Mouse (Mus musculus) ES-E14 (cell line): ENCODE results near the gene B430306N03Rik. TPM values are rescaled to one million over a fixed set of nuclear protein-coding genes. Genes with fewer than 3 reads are reported as not detected.

Source experiments
- DNase-seq: peaks from one replicate; pipeline ENCODE4 v3.0.0-alpha.2; 2013; ENCODE audit warnings: low read depth, low spot score
- H3K27ac ChIP-seq: 2 replicates; pipeline ENCODE4 v1.5.1; 2012; ENCODE audit warnings: low read depth, mild to moderate bottlenecking, low read length, moderate library complexity, mixed read lengths; ENCODE audit not compliant: poor library complexity, insufficient read depth, severe bottlenecking
- H3K36me3 ChIP-seq: 2 replicates; pipeline ENCODE4 v1.6.1; 2012; ENCODE audit warnings: mild to moderate bottlenecking, low read length, moderate library complexity, mixed read lengths; ENCODE audit not compliant: control insufficient read depth, poor library complexity, insufficient read depth, severe bottlenecking
- H3K4me1 ChIP-seq, 2 experiments: fragments of 150-350 bp in 1 of 2; sonication (generic) in 1 of 2; 2 replicates each; pipeline ENCODE4 v1.6.1; 2012; ENCODE audit warnings: low read length in 2 of 2, mild to moderate bottlenecking in 1 of 2, mixed read lengths in 1 of 2; ENCODE audit not compliant: control insufficient read depth in 2 of 2, insufficient read depth in 2 of 2, poor library complexity in 1 of 2
- H3K4me3 ChIP-seq, 2 experiments: fragments of 150-350 bp in 1 of 2; sonication (generic) in 1 of 2; 2 replicates each; pipeline ENCODE4 v1.5.1; 2012; ENCODE audit warnings: low read length in 2 of 2, low read depth in 1 of 2, mild to moderate bottlenecking in 1 of 2, mixed read lengths in 1 of 2; ENCODE audit not compliant: insufficient read depth in 1 of 2, poor library complexity in 1 of 2, severe bottlenecking in 1 of 2
- H3K9ac ChIP-seq: 2 replicates; pipeline ENCODE4 v1.6.1; 2012; ENCODE audit warnings: low read depth, mild to moderate bottlenecking, low read length, mixed read lengths; ENCODE audit not compliant: poor library complexity, insufficient read depth, severe bottlenecking
- H3K9me3 ChIP-seq: fragments of 150-350 bp; sonication (generic); 2 replicates; pipeline ENCODE4 v1.6.1; 2012; ENCODE audit warnings: low read depth, mild to moderate bottlenecking, low read length; ENCODE audit not compliant: control insufficient read depth, insufficient read depth
- CHD2 ChIP-seq: IDR thresholded peaks from 2 replicates; pipeline ENCODE4 v1.6.1; 2014; ENCODE audit warnings: mild to moderate bottlenecking, low read depth, low read length, inconsistent platforms
- HCFC1 ChIP-seq: IDR thresholded peaks from 2 replicates; pipeline ENCODE4 v1.6.1; 2012; ENCODE audit warnings: low read length, inconsistent platforms, borderline replicate concordance; ENCODE audit not compliant: insufficient read depth
- MAFK ChIP-seq: IDR thresholded peaks from 2 replicates; pipeline ENCODE4 v1.6.1; 2014; ENCODE audit warnings: mild to moderate bottlenecking, low read depth, low read length, inconsistent platforms; ENCODE audit not compliant: insufficient read depth
- ZC3H11A ChIP-seq: IDR thresholded peaks from 2 replicates; pipeline ENCODE4 v1.6.1; 2012; ENCODE audit warnings: low read depth, mild to moderate bottlenecking, inconsistent platforms, low read length, borderline replicate concordance
- ZNF384 ChIP-seq: IDR thresholded peaks from 2 replicates; pipeline ENCODE4 v1.6.1; 2012; ENCODE audit warnings: low read depth, low read length, inconsistent platforms
- in situ Hi-C, 2 experiments: fragments of 600-800 bp; cut with MboI; formaldehyde crosslinking; loops; one replicate each; pipeline ENCODE4 v1.15.1; 2025; ENCODE audit warnings: low sequenced_read_pairs in 2 of 2, inconsistent platforms in 1 of 2; ENCODE audit not compliant: unreplicated experiment in 2 of 2
- total RNA-seq: library from RNA; depleted of rRNA; stranded (reverse); fragments of 300-350 nt; gene quantifications from 2 replicates; pipeline ENCODE4 v1.2.3, GENCODE M21; 2012; rRNA removed

The B430306N03Rik gene
- total RNA-seq, 1 experiment = 0.13 TPM

DNA sequence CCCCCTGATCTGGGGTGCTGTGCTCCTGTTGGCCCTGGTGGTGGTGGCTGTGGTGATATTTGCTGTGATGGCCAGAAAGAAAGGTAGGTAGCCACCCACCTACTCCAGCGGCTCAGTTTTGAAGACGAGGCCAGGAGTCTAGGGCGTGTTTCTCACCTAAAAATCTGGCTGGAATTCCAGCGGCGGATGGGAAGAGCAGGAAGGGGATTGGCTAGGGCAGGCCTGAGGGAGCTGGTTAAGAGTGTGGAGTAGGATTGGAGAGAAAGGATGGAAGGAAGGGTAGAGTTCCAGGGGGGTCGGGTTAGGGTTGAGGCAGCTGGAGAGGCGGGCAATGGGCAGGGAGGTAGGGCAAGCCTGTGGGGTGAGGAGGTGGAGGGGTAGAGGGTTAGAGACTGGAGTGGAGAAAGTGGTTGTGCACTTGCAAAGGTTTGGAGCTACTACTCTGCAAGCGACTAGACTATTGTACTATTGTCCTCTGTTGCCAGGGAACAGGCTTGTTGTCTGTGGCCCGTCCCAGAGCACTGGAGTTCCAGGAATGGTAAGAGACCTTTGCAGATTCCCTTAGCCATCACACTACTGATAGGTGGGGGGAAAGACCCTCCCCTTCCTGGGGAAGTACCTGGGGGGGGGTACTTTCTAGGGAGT lies 49.7 kb downstream of the B430306N03Rik start:
- H3K36me3 ChIP-seq = no peaks in the 10 kb centered on the region
- H3K9ac ChIP-seq = no peak overlapping the region
- H3K27ac ChIP-seq = no peak overlapping the region
- H3K9me3 ChIP-seq = no peaks in the 10 kb centered on the region
- in situ Hi-C loops = no loop called here
- TF ChIP-seq CHD2 (no peak), MAFK (no peak), ZC3H11A (no peak), ZNF384 (no peak), HCFC1 (no peak)
- H3K4me3 ChIP-seq = no peak overlapping the region
- peaks cover 0 to 7% of the 10 kb centered on the region in 2 experiments; a peak in 1 of 4 replicates for H3K4me1 ChIP-seq
- no peak for DNase-seq

DNA sequence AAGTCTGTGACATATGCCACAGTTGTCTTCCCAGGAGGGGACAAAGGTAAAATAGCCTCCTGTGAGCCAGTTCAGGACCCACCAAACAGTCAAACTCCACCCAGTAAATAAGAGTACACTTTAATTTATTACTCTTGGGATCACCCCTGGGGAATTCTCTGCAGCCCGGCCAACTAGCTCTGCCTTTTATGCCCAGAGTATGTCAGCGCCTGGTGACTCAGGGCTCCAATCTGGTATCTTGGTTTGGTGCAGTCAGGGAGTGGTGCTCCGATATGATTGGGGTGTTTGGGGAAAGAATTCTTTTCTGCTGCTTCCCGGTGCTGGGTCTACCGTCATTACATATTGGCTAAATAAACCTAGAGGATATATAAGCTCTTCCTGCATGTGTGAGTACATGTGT lies 50.9 kb downstream of the B430306N03Rik start:
- no peaks in the 10 kb centered on the region for H3K9me3 ChIP-seq
- H3K4me1 ChIP-seq = peaks cover 0 to 7% of the 10 kb centered on the region in 2 experiments; a peak in 1 of 4 replicates
- no peak overlapping the region for H3K9ac ChIP-seq
- H3K4me3 ChIP-seq = no peak overlapping the region
- H3K36me3 ChIP-seq = no peaks in the 10 kb centered on the region
- DNase-seq = no peak
- H3K27ac ChIP-seq = no peak overlapping the region
- TF ChIP-seq HCFC1 (no peak), ZNF384 (no peak), CHD2 (no peak), ZC3H11A (no peak), MAFK (no peak)
- in situ Hi-C loops = no loop called here

DNA sequence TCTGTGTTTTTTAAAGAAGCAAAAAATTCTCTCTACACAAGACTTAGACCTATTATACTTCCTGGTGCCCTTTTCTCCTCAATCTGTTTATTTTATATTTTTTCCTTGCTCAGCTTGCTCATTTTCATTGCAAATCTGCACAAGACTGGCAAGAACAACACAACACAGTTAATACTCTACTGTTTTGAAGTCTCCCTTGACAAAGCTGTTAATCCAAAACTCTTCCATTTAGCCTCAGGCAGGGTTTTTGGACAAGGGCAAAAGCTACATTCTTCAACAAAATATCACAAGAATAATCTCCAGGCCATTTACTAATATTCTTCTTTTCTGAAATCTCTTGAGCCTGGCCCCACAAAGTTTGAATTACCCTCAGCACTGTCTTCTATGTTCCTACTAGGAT lies 55.7 kb downstream of the B430306N03Rik start:
- no peak for DNase-seq
- Histone ChIP-seq H3K4me3 (no peak overlapping the region), H3K9me3 (no peaks in the 10 kb centered on the region), H3K9ac (no peak overlapping the region), H3K36me3 (no peaks in the 10 kb centered on the region), H3K4me1 (no peaks in the 10 kb centered on the region), H3K27ac (no peak overlapping the region)
- in situ Hi-C loops = no loop called here
- TF ChIP-seq MAFK (no peak), CHD2 (no peak), ZC3H11A (no peak), HCFC1 (no peak), ZNF384 (no peak)

DNA sequence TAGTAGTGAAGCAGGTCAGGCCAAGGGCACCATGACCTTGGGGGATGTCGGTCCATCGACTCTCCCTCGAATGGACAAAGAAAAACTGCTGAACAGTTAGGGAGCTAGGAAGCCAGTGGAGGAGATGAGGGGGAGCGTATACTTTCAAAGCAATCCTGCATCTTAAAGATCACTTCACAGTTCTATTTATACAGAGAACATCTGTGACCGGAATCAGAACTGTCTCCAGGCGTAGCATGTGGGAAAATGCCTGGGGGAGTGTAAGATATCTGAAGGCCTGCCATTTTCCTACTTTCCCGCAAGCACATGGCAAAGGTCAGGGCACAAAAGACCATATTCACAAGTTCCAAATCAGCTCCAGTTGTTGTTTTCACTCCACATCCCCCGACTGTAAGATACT lies 57.0 kb downstream of the B430306N03Rik start:
- no peak for DNase-seq
- in situ Hi-C loops = no loop called here

DNA sequence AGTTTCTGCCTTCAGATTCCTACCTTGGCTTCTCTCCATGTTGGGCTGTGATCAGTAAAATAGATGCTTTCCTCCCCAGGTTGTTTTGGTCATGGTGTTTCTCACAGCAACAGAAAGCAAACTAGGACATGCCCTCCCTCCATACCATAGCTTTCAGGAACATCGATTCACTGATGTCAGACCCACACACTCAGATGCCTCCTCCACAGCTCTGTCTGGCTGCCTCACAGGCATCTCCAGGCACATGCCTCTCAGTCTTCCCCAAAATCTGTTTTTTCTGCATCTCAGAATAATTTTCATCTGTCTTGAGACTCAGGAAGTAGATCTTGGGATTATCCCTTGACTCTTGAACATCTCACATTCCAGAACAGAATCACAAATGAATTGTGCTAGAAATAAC lies 60.2 kb downstream of the B430306N03Rik start:
- Histone ChIP-seq H3K4me3 (no peak overlapping the region), H3K4me1 (no peaks in the 10 kb centered on the region), H3K36me3 (no peaks in the 10 kb centered on the region), H3K27ac (no peak overlapping the region), H3K9ac (no peak overlapping the region), H3K9me3 (no peaks in the 10 kb centered on the region)
- TF ChIP-seq HCFC1 (no peak), ZC3H11A (no peak), MAFK (no peak), ZNF384 (no peak), CHD2 (no peak)
- DNase-seq = no peak
- in situ Hi-C loops = no loop called here

More for the DNA sequence above, 57.0 kb downstream of the B430306N03Rik start:
- Histone ChIP-seq H3K27ac (no peak overlapping the region), H3K4me3 (no peak overlapping the region), H3K36me3 (no peaks in the 10 kb centered on the region), H3K9ac (no peak overlapping the region), H3K4me1 (no peaks in the 10 kb centered on the region), H3K9me3 (no peaks in the 10 kb centered on the region)
- no peak for TF ChIP-seq MAFK
- TF ChIP-seq HCFC1 = no peak
- no peak for TF ChIP-seq ZNF384

Other genes with a start within 250 kb of the B430306N03Rik start
- not detected in 2 replicates for gene 1700067P10Rik, start 226.8 kb upstream of the B430306N03Rik start, total RNA-seq
- gene 9830107B12Rik, start 169.9 kb upstream of the B430306N03Rik start, total RNA-seq = not detected in 2 replicates
- not detected in 2 replicates for gene A530064D06Rik, start 148.9 kb upstream of the B430306N03Rik start, total RNA-seq
- not detected in 2 replicates for gene Trem1, start 83.4 kb upstream of the B430306N03Rik start, total RNA-seq
- not detected in 2 replicates for gene Trem3, start 68.4 kb upstream of the B430306N03Rik start, total RNA-seq
- gene Treml4, start 51.8 kb upstream of the B430306N03Rik start, total RNA-seq = 0.22 TPM in 1 of 2 replicates, not detected in the other
- gene Treml2, start 16.6 kb upstream of the B430306N03Rik start, total RNA-seq = 2.3 and 5.1 TPM in 2 replicates
- 0.49 TPM in 1 of 2 replicates, not detected in the other for gene Trem2, start 30.3 kb downstream of the B430306N03Rik start, total RNA-seq
- 0.40 TPM in 1 of 2 replicates, not detected in the other for gene Treml1, start 43.8 kb downstream of the B430306N03Rik start, total RNA-seq
- 23.3 and 25.2 TPM in 2 replicates for gene Nfya, start 93.8 kb downstream of the B430306N03Rik start, total RNA-seq
- gene Oard1, start 93.9 kb downstream of the B430306N03Rik start, total RNA-seq = 27.0 and 38.6 TPM in 2 replicates
- 3.0 and 5.6 TPM in 2 replicates for gene Apobec2, start 116.8 kb downstream of the B430306N03Rik start, total RNA-seq
- 0.16 TPM in 1 of 2 replicates, not detected in the other for gene Tspo2, start 135.4 kb downstream of the B430306N03Rik start, total RNA-seq
- 1.2 and 3.2 TPM in 2 replicates for gene Unc5cl, start 138.8 kb downstream of the B430306N03Rik start, total RNA-seq